Mouse (Mus musculus) neutrophil, adult 5-6 weeks (primary cell): ENCODE results near the gene Sptbn4. TPM values are rescaled to one million over a fixed set of nuclear protein-coding genes. Genes with fewer than 3 reads are reported as not detected.

Experiments
- ATAC-seq: fragments of 151-379, 151-347 bp; 2 replicates; pipeline ENCODE4 v1.8.0; 2017; ENCODE audit warnings: mild to moderate bottlenecking, moderate TSS enrichment; ENCODE audit not compliant: insufficient number of reproducible peaks, poor library complexity, low FRiP score, severe bottlenecking; ENCODE audit errors: extremely low read depth
- total RNA-seq: library from RNA; stranded (forward); fragments of 200-1000 nt; gene quantifications from 2 replicates; pipeline ENCODE4 v1.2.3, GENCODE M21; 2017

Sptbn4 gene
- total RNA-seq, 1 experiment from 2014 or later: not detected

- ATAC-seq: no peak
Observed at GRCm38 (mm10) chr7:27319411-27319810, 128.1 kb downstream of the Sptbn4 start.

DNA sequence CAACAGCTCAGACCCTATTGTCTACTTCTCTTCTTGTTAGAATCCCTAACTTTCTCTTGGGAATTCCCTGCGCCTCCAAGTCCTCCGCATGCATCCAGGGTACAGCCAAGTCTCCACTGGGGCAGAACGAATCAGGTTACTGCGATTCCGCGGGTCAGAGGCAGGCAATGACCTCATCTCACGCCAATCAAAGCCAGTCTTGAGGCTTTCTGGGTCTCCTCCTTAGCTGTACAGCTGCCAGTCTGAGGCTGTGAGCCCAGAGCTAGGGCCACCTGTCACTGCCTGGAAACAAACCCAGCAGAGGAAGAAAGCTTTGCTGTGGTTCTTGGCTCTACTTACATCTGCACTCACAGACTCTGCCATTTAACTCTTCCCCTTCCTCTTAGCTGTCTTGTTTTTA, 131.5 kb downstream of the Sptbn4 start:
- ATAC-seq: no peak

DNA sequence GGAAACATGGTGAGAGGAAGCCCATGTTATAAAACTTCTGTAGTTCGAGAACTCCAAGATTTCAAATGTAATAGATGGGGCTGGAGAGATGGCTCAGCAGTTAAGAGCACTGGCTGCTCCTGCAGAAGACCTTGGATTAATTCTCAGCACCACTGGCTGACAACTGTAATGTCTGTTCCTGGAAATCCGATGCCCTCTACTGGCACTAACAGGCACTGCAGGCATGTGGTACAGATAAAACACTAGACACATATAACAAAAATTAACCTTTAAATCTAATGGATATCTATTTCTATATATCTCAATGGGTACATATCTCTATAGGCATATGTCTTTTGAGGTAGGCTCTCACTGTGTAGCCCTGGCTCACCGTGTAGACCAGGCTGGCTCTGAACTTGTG, 133.1 kb downstream of the Sptbn4 start:
- ATAC-seq: no peak

GRCm38 (mm10) chr7:27311651-27312284, 135.7 kb downstream of the Sptbn4 start:
- ATAC-seq: no peak

GRCm38 (mm10) chr7:27310996-27311535, 136.4 kb downstream of the Sptbn4 start:
- no peak for ATAC-seq

GRCm38 (mm10) chr7:27310306-27310705, 137.2 kb downstream of the Sptbn4 start:
- no peak for ATAC-seq

DNA sequence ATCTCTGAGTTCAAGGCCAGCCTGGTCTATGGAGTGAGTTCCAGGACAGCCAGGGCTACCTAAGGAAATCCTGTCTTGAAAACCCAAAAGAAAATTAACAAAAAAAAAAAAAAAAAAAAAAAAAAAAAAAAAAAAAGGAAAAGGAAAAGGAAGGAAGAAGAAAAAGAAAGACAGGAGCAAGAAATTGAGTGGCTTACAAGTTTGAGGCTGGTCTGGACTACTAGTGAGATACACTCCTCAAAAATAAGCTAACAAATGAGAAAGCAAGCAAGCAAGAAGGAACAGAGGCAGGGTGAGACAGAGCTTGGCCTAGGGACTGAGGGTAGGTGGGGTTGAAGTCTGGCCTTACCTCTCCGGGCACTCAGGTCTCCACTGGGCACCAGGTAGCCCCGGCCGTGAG, 137.7 kb downstream of the Sptbn4 start:
- no peak for ATAC-seq

DNA sequence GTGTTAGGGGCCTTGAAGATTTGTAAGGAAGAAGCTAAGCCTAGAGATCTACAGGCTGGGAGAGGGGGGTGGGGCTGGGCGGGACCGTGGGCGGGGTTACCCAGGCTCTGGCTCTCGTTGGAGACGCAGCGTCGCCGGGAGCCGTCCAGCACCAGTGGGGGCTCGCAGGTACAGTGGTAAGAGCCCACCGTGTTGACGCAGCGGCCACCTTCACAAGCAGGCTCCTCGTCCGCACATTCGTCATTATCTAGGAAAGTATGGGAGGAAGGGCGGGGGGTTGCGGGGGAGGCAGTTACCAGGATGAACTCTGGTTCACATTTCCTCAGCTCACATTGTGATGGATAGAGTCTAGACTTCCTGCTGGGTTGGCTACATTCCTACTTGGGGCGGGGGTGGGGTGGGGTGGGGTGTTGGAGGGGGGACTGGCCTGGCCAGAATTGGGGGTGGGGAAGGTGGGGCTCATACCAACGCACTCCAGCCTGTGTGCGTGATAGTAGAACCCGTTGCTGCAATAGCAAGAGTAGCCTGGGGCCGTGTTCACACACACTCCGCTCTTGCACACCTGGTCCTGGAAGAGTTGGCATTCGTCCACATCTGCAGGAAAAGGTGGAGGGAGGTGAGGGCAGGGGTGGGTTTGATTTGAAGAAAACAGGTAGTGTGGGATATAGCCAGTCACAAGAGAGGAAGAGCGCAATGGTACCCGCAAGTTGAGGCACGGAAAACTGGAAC, 138.5 kb downstream of the Sptbn4 start:
- ATAC-seq: no peak

GRCm38 (mm10) chr7:27307551-27307950, 139.9 kb downstream of the Sptbn4 start:
- ATAC-seq: no peak

Other genes starting within 250 kb of the Sptbn4 start
- gene Itpkc, start 219.0 kb downstream of the Sptbn4 start, total RNA-seq: 12.0 and 13.1 TPM in 2 replicates
- 29.5 and 32.5 TPM in 2 replicates for gene Coq8b, start 214.7 kb downstream of the Sptbn4 start, total RNA-seq
- gene Numbl, start 189.3 kb downstream of the Sptbn4 start, total RNA-seq: 0.86 and 2.7 TPM in 2 replicates
- 0.12 TPM in 1 of 2 replicates, not detected in the other for gene Ltbp4, start 110.0 kb downstream of the Sptbn4 start, total RNA-seq
- 56.8 and 69.9 TPM in 2 replicates for gene Shkbp1, start 91.7 kb downstream of the Sptbn4 start, total RNA-seq
- not detected in 2 replicates for gene Gm20479, start 90.3 kb downstream of the Sptbn4 start, total RNA-seq
- 31.7 and 32.1 TPM in 2 replicates for gene Blvrb, start 292 bp upstream of the Sptbn4 start, total RNA-seq
- gene Sertad3, start 26.1 kb upstream of the Sptbn4 start, total RNA-seq: 32.0 and 39.3 TPM in 2 replicates
- gene Sertad1, start 39.2 kb upstream of the Sptbn4 start, total RNA-seq: 32.6 and 38.4 TPM in 2 replicates
- 0.35 and 0.61 TPM in 2 replicates for gene Prx, start 51.6 kb upstream of the Sptbn4 start, total RNA-seq
- not detected in 2 replicates for gene Hipk4, start 75.6 kb upstream of the Sptbn4 start, total RNA-seq
- 20.7 and 24.3 TPM in 2 replicates for gene Pld3, start 105.5 kb upstream of the Sptbn4 start, total RNA-seq
- 7.0 and 8.7 TPM in 2 replicates for gene 2310022A10Rik, start 105.5 kb upstream of the Sptbn4 start, total RNA-seq
- gene Akt2, start 143.9 kb upstream of the Sptbn4 start, total RNA-seq: 175 and 194 TPM in 2 replicates
- gene Ttc9b, start 206.2 kb upstream of the Sptbn4 start, total RNA-seq: not detected in 2 replicates
- 3.7 and 7.2 TPM in 2 replicates for gene Map3k10, start 226.9 kb upstream of the Sptbn4 start, total RNA-seq
- gene Zfp607b, start 241.7 kb upstream of the Sptbn4 start, total RNA-seq: 1.7 and 6.6 TPM in 2 replicates